Mouse (Mus musculus): Measurements from ENCODE around the gene Gm20388. TPM values are rescaled to one million over a fixed set of nuclear protein-coding genes. Genes with fewer than 3 reads are reported as not detected.
A peak's percentile ranks its signal among the peaks of the same experiment; 100 is the strongest.

Gm20388 gene
- polyA plus RNA-seq, 1 experiment, result 10.6 TPM

- TF ChIP-seq CTCF (IDR thresholded peaks at IDR 0.05; ENCODE audit: control insufficient read depth, insufficient read depth, low read length), result no peak
- TF ChIP-seq POLR2A (IDR thresholded peaks at IDR 0.05; ENCODE audit: borderline replicate concordance, control insufficient read depth, low read depth, low read length), result 0 out of 2 replicates have a peak, but pooled peaks have one; percentile 18
- no peak overlapping the region for H3K4me3 ChIP-seq (replicated peaks; ENCODE audit: control insufficient read depth, low read depth, low read length)
- 81% methylated on average over 13 of the region's 13 CpGs for WGBS
- no peak overlapping the region for H3K27ac ChIP-seq (ENCODE audit: control insufficient read depth, insufficient read depth, low read depth, low read length, poor library complexity)
- peaks cover 12% of the 10 kb centered on the region; the same call in 1 of the 2 replicates for H3K4me1 ChIP-seq (ENCODE audit: control insufficient read depth, insufficient read depth, low read length)
These were observed 2557.2 kb downstream of the Gm20388 start for GRCm38 (mm10) chr8:122467816-122468215.

- TF ChIP-seq CTCF (IDR thresholded peaks at IDR 0.05; ENCODE audit: control insufficient read depth, insufficient read depth, low read length) (no peak), POLR2A (IDR thresholded peaks at IDR 0.05; ENCODE audit: borderline replicate concordance, control insufficient read depth, low read depth, low read length) (no peak)
- Histone ChIP-seq H3K27ac (ENCODE audit: control insufficient read depth, insufficient read depth, low read depth, low read length, poor library complexity) (peak overlapping the region; percentile 24; the same call in 1 of the 2 replicates), H3K4me1 (ENCODE audit: control insufficient read depth, insufficient read depth, low read length) (peaks cover 15% of the 10 kb centered on the region; the same call in 1 of the 2 replicates), H3K4me3 (replicated peaks; ENCODE audit: control insufficient read depth, low read depth, low read length) (no peak overlapping the region)
- WGBS, result 75% methylated on average over 6 of the region's 6 CpGs
These were observed 2558.8 kb downstream of the Gm20388 start for GRCm38 (mm10) chr8:122469407-122469806.

GRCm38 (mm10) chr8:122469965-122470364 is 2559.3 kb downstream of the Gm20388 start:
- H3K27ac ChIP-seq (ENCODE audit: control insufficient read depth, insufficient read depth, low read depth, low read length, poor library complexity), result peak overlapping the region; percentile 24; the same call in 1 of the 2 replicates
- peaks cover 15% of the 10 kb centered on the region; the same call in 1 of the 2 replicates for H3K4me1 ChIP-seq (ENCODE audit: control insufficient read depth, insufficient read depth, low read length)
- H3K4me3 ChIP-seq (replicated peaks; ENCODE audit: control insufficient read depth, low read depth, low read length), result no peak overlapping the region
- WGBS, result 44% methylated on average over 10 of the region's 10 CpGs
- TF ChIP-seq POLR2A (IDR thresholded peaks at IDR 0.05; ENCODE audit: borderline replicate concordance, control insufficient read depth, low read depth, low read length) (no peak), CTCF (IDR thresholded peaks at IDR 0.05; ENCODE audit: control insufficient read depth, insufficient read depth, low read length) (no peak)

- peak overlapping the region; percentile 35 for H3K27ac ChIP-seq (ENCODE audit: control insufficient read depth, insufficient read depth, low read depth, low read length, poor library complexity)
- TF ChIP-seq CTCF (IDR thresholded peaks at IDR 0.05; ENCODE audit: control insufficient read depth, insufficient read depth, low read length) (no peak), POLR2A (IDR thresholded peaks at IDR 0.05; ENCODE audit: borderline replicate concordance, control insufficient read depth, low read depth, low read length) (no peak)
- 28% methylated on average over 5 of the region's 5 CpGs for WGBS
- peak overlapping the region; percentile 0 for H3K4me3 ChIP-seq (replicated peaks; ENCODE audit: control insufficient read depth, low read depth, low read length)
- H3K4me1 ChIP-seq (ENCODE audit: control insufficient read depth, insufficient read depth, low read length), result peaks cover 15% of the 10 kb centered on the region; the same call in 1 of the 2 replicates
These were observed 2560.1 kb downstream of the Gm20388 start for GRCm38 (mm10) chr8:122470691-122471090.

- H3K27ac ChIP-seq (ENCODE audit: control insufficient read depth, insufficient read depth, low read depth, low read length, poor library complexity), result peak overlapping the region; percentile 76
- WGBS, result 11% methylated on average over 8 of the region's 8 CpGs
- H3K4me3 ChIP-seq (replicated peaks; ENCODE audit: control insufficient read depth, low read depth, low read length), result peak overlapping the region; percentile 6
- peaks cover 17% of the 10 kb centered on the region; the same call in 1 of the 2 replicates for H3K4me1 ChIP-seq (ENCODE audit: control insufficient read depth, insufficient read depth, low read length)
- no peak for TF ChIP-seq CTCF (IDR thresholded peaks at IDR 0.05; ENCODE audit: control insufficient read depth, insufficient read depth, low read length)
- TF ChIP-seq POLR2A (IDR thresholded peaks at IDR 0.05; ENCODE audit: borderline replicate concordance, control insufficient read depth, low read depth, low read length), result no peak
These were observed 2563.3 kb downstream of the Gm20388 start for GRCm38 (mm10) chr8:122473911-122474421.

- TF ChIP-seq POLR2A (IDR thresholded peaks at IDR 0.05; ENCODE audit: borderline replicate concordance, control insufficient read depth, low read depth, low read length), result no peak
- no peak for TF ChIP-seq CTCF (IDR thresholded peaks at IDR 0.05; ENCODE audit: control insufficient read depth, insufficient read depth, low read length)
- Histone ChIP-seq H3K4me1 (ENCODE audit: control insufficient read depth, insufficient read depth, low read length) (peaks cover 10% of the 10 kb centered on the region; the same call in 1 of the 2 replicates), H3K27ac (ENCODE audit: control insufficient read depth, insufficient read depth, low read depth, low read length, poor library complexity) (peak overlapping the region; percentile 94), H3K4me3 (replicated peaks; ENCODE audit: control insufficient read depth, low read depth, low read length) (peak overlapping the region; percentile 89)
- WGBS, result under 1% methylated on average over 16 of the region's 16 CpGs
These were observed 2564.4 kb downstream of the Gm20388 start for GRCm38 (mm10) chr8:122474951-122475560.

GRCm38 (mm10) chr8:122475580-122476320 is 2565.1 kb downstream of the Gm20388 start, which contains the start of the genes Rnf166 and Ctu2:
TSS of gene Rnf166 (minus strand) at chr8:122476064.
TSS of gene Ctu2 (plus strand) at chr8:122476143.
- peak within 1 kb of the TSS; percentile 89 for H3K4me3 ChIP-seq (replicated peaks; ENCODE audit: control insufficient read depth, low read depth, low read length)
- peaks cover 8% of the 10 kb centered on the region; the same call in 1 of the 2 replicates for H3K4me1 ChIP-seq (ENCODE audit: control insufficient read depth, insufficient read depth, low read length)
- peak within 1 kb of the TSS; percentile 94 for H3K27ac ChIP-seq (ENCODE audit: control insufficient read depth, insufficient read depth, low read depth, low read length, poor library complexity)
- TF ChIP-seq CTCF (IDR thresholded peaks at IDR 0.05; ENCODE audit: control insufficient read depth, insufficient read depth, low read length) (no peak), POLR2A (IDR thresholded peaks at IDR 0.05; ENCODE audit: borderline replicate concordance, control insufficient read depth, low read depth, low read length) (peak; percentile 58; the same call in 1 of the 2 replicates)
- WGBS, result under 1% methylated on average over 99 of the region's 103 CpGs

- Histone ChIP-seq H3K4me1 (ENCODE audit: control insufficient read depth, insufficient read depth, low read length) (peaks cover 7% of the 10 kb centered on the region; the same call in 1 of the 2 replicates), H3K27ac (ENCODE audit: control insufficient read depth, insufficient read depth, low read depth, low read length, poor library complexity) (no peak overlapping the region), H3K4me3 (replicated peaks; ENCODE audit: control insufficient read depth, low read depth, low read length) (no peak overlapping the region)
- 96% methylated on average over 8 of the region's 8 CpGs for WGBS
- TF ChIP-seq CTCF (IDR thresholded peaks at IDR 0.05; ENCODE audit: control insufficient read depth, insufficient read depth, low read length) (no peak), POLR2A (IDR thresholded peaks at IDR 0.05; ENCODE audit: borderline replicate concordance, control insufficient read depth, low read depth, low read length) (no peak)
These were observed 2571.8 kb downstream of the Gm20388 start for GRCm38 (mm10) chr8:122482448-122482847.

Data from bone marrow, adult 2 months (tissue).